Mouse (Mus musculus) gastrocnemius, postnatal 36 days (tissue): ENCODE results near the gene Gas7. TPM values are rescaled to one million over a fixed set of nuclear protein-coding genes. Genes with fewer than 3 reads are reported as not detected.

Experiments used
- DNase-seq, 2 experiments: peaks; one replicate each; pipeline ENCODE4 v3.0.0; 2022
- intact Hi-C: fragments of 180-260 bp; cut with DNase I; formaldehyde crosslinking; loops from one replicate; pipeline ENCODE4 v1.15.1; 2025
- total RNA-seq, 2 experiments: library from RNA; stranded (reverse); gene quantifications; 2 replicates each; pipeline ENCODE4 v1.2.3; 2021

Gene Gas7
- total RNA-seq, 2 experiments from 2014 or later: 6.9 to 10.2 TPM

DNA sequence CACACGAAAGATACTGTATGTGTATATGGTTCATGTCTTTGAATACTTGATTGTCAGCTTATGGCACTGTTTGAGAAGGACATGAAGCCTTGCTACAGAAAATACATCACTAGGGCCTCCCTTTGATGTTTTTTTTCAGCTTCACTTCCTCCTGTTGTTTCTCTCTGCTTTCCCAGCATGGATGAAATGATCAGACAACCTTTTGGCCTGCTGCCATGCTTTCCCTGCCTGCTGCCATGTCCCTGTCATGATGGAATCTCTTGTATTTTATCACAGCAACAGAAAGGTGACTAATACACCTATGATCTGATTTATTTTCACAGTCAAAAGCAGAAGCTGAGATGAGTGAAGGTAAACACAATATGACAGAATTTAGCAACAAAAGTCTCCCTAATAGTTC lies 278.5 kb downstream of the Gas7 start:
- DNase-seq: no peak
- intact Hi-C loops: no loop called here

DNA sequence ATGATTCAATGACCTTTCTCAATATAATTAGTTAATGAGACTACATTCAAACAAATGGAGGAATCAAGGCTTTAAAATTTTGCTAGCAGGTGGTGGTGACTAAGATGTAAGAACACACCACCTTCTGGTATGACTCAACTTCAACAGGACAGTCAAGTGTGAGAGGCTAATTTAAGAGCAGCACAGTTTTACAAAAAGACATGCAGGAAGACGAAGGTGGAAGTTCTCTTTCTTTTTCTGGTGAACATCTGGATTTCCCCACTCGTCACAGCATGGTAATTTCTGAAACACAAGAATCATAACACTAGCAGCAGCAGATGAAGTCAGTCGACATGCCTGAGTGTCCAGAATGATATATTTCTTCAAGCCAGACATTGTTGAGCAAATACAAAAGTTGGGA lies 279.4 kb downstream of the Gas7 start:
- intact Hi-C loops: no loop called here
- DNase-seq: no peak

DNA sequence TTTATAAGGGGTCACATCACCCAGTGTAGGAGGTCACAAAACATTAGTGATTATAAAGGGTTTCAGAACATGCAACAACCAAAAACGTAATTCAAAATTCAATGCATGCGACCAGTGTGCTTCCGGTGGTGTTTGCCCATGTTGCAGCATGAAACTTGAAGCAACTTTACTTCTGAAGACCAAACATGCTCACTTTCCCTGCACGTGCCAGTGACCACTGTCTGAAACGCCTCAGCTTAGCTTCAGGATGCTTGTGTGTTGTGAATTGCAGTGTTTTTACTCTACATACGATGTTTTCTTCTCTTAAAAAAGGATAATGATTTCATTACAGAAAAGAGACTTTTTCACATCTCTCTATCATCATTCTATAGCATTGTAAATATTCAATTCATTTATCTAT lies 283.1 kb downstream of the Gas7 start:
- intact Hi-C loops: no loop called here
- DNase-seq: no peak

Other genes starting within 250 kb of the Gas7 start
- over 10,000 TPM; 26,473 to 29,006 TPM for gene Myh4, start 217.4 kb upstream of the Gas7 start, total RNA-seq
- 100 to 1,000 TPM; 268 to 306 TPM for gene Myh8, start 178.3 kb upstream of the Gas7 start, total RNA-seq
- gene Myh13, start 133.8 kb upstream of the Gas7 start, total RNA-seq: 1 to 10 TPM; 3.5 to 4.1 TPM
- not detected for gene Rcvrn, start 239.9 kb downstream of the Gas7 start, total RNA-seq